Mouse (Mus musculus) limb, embryonic 12.5 days (tissue): ENCODE measurements around the gene Col11a2. TPM values are rescaled to one million over a fixed set of nuclear protein-coding genes. Genes with fewer than 3 reads are reported as not detected.

Source experiments
- ATAC-seq: fragments of 200-750 bp; cut with Nextera tagmentation; 2 replicates; pipeline ENCODE4 v1.8.0; 2017; ENCODE audit warnings: low read depth, moderate TSS enrichment; ENCODE audit not compliant: insufficient number of reproducible peaks, insufficient read depth, low FRiP score, low TSS enrichment
- H3K27ac ChIP-seq: fragments of 300-500 bp; sonication (generic); 2 replicates; pipeline ENCODE4 v1.5.1; 2016; ENCODE audit warnings: mild to moderate bottlenecking, moderate library complexity
- H3K27me3 ChIP-seq: fragments of 300-500 bp; sonication (generic); 2 replicates; pipeline ENCODE4 v1.6.1; 2016; ENCODE audit warnings: mild to moderate bottlenecking, moderate library complexity
- H3K36me3 ChIP-seq: fragments of 300-500 bp; sonication (generic); 2 replicates; pipeline ENCODE4 v1.6.1; 2016; ENCODE audit warnings: mild to moderate bottlenecking, moderate library complexity
- H3K4me1 ChIP-seq: fragments of 300-500 bp; sonication (generic); replicated peaks from 2 replicates; pipeline ENCODE4 v1.6.1; 2016
- H3K4me2 ChIP-seq: fragments of 300-500 bp; sonication (generic); 2 replicates; pipeline ENCODE4 v1.6.1; 2016; ENCODE audit warnings: mild to moderate bottlenecking, moderate library complexity
- H3K4me3 ChIP-seq: fragments of 300-500 bp; sonication (generic); replicated peaks from 2 replicates; pipeline ENCODE4 v1.5.1; 2016; ENCODE audit warnings: mild to moderate bottlenecking
- H3K9ac ChIP-seq: fragments of 300-500 bp; sonication (generic); replicated peaks from 2 replicates; pipeline ENCODE4 v1.6.1; 2016; ENCODE audit warnings: mild to moderate bottlenecking, moderate library complexity
- H3K9me3 ChIP-seq: fragments of 300-500 bp; sonication (generic); 2 replicates; pipeline ENCODE4 v1.6.1; 2016; ENCODE audit warnings: mild to moderate bottlenecking, moderate library complexity
- WGBS: fragments of 180-500 bp; shearing (Covaris S2); methylation state at CpG from one replicate; pipeline ENCODE4 v1.1.7; 2016; 5-methylcytosine and 5-hydroxymethylcytosine counted together
- polyA plus RNA-seq: library from polyadenylated mRNA; unstranded; fragments of >200 nt; fragmentation: Nextera tagmentation; extraction: Ambion mirVana; gene quantifications from 2 replicates; pipeline ENCODE4 v1.2.1, GENCODE M21; 2016

The Col11a2 gene
- polyA plus RNA-seq, 1 experiment from 2014 or later, result 17.5 TPM

DNA sequence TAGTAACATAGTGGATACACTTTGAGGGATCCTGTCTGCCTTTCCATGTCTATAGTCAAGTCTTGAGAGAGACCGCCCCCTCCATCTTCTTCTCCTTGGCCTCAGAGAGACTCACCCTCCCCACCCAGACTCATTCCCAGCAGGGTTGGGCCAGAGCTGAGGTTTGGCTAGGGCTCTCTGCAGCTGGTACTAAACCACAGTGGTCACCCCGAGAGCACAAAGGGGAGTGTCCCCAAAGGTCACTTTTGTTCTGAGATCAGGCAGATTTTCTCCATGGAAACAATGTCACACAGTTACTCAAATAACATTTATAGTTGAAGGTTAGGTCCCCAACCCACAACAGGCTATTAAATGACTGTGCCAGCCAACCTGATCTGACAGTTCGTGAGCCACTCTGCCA is 29.6 kb downstream of the Col11a2 start:
- H3K36me3 ChIP-seq, result peaks cover 3% of the 10 kb centered on the region; the same call in 1 of the 2 replicates
- no peaks in the 10 kb centered on the region for H3K4me1 ChIP-seq
- no peak for ATAC-seq
- no peak overlapping the region for H3K4me3 ChIP-seq
- H3K9me3 ChIP-seq, result no peaks in the 10 kb centered on the region
- no peak overlapping the region for H3K27ac ChIP-seq
- H3K4me2 ChIP-seq, result no peak overlapping the region
- 57% methylated on average over 3 of the region's 3 CpGs for WGBS
- no peak overlapping the region for H3K9ac ChIP-seq
- peaks cover 3% of the 10 kb centered on the region; the same call in 1 of the 2 replicates for H3K27me3 ChIP-seq

DNA sequence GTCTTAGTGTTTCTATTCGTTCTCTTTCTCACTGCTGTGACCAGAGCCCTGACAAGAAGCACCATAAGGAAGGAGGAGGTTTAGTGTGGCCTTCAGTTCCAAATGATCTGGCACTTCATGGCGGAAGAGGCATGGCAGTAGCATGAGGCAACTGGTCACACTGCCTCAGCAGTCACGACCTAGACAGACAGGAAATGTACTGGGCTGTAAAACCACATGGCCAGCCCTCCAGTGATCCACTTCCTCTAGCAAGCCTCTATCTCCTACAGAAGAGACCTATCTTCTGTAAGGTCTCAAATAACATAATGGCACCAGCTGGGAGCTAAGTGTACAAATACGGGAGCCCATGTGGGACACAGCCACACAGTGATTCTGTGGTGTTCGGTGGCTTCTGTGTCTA is 32.9 kb downstream of the Col11a2 start:
- H3K9ac ChIP-seq, result no peak overlapping the region
- H3K4me3 ChIP-seq, result no peak overlapping the region
- peaks cover 23% of the 10 kb centered on the region for H3K27me3 ChIP-seq
- no peak overlapping the region for H3K27ac ChIP-seq
- H3K36me3 ChIP-seq, result no peaks in the 10 kb centered on the region
- H3K4me2 ChIP-seq, result no peak overlapping the region
- no peak for ATAC-seq
- H3K9me3 ChIP-seq, result no peaks in the 10 kb centered on the region
- H3K4me1 ChIP-seq, result no peaks in the 10 kb centered on the region
- WGBS, result 74% methylated on average over 5 of the region's 5 CpGs

- no peak overlapping the region for H3K27ac ChIP-seq
- no peaks in the 10 kb centered on the region for H3K4me1 ChIP-seq
- no peak overlapping the region for H3K9ac ChIP-seq
- no peaks in the 10 kb centered on the region for H3K9me3 ChIP-seq
- no peak for ATAC-seq
- 43% methylated on average over 7 of the region's 7 CpGs for WGBS
- H3K36me3 ChIP-seq, result no peaks in the 10 kb centered on the region
- H3K4me2 ChIP-seq, result no peak overlapping the region
- H3K27me3 ChIP-seq, result peaks cover 24% of the 10 kb centered on the region
- no peak overlapping the region for H3K4me3 ChIP-seq
These were observed 36.0 kb downstream of the Col11a2 start for GRCm38 (mm10) chr17:34075271-34075670.

DNA sequence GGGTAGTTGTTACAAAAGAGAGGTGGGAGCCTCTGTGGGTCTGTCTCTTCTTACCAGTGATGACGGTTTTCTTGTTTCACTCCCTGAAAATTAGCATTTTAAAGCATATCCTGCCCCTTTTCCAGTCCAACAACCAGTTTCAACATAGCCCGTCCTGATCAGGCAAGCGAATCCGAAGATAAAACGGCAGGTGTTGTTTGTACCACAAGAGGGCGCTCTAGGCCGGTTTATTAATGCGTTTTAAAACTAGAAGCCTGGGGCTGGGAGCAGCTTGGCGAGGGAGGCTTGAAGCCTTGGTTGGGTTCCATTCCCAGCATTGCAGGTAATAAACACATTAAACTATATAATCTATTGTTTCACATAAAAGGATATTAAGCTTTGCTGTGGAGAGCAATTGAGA is 38.3 kb downstream of the Col11a2 start:
- Histone ChIP-seq H3K36me3 (no peaks in the 10 kb centered on the region), H3K4me1 (no peaks in the 10 kb centered on the region), H3K4me2 (no peak overlapping the region), H3K9ac (no peak overlapping the region), H3K4me3 (no peak overlapping the region), H3K27ac (no peak overlapping the region), H3K27me3 (peaks cover 29% of the 10 kb centered on the region), H3K9me3 (no peaks in the 10 kb centered on the region)
- WGBS, result 1% methylated on average over 9 of the region's 9 CpGs
- ATAC-seq, result no peak

GRCm38 (mm10) chr17:34078148-34078547 is 38.9 kb downstream of the Col11a2 start:
- no peak for ATAC-seq
- Histone ChIP-seq H3K9ac (no peak overlapping the region), H3K27me3 (peaks cover 29% of the 10 kb centered on the region), H3K9me3 (no peaks in the 10 kb centered on the region), H3K4me3 (no peak overlapping the region), H3K36me3 (no peaks in the 10 kb centered on the region), H3K4me1 (peaks cover 6% of the 10 kb centered on the region), H3K27ac (no peak overlapping the region), H3K4me2 (no peak overlapping the region)
- WGBS, result 62% methylated on average over 4 of the region's 4 CpGs

GRCm38 (mm10) chr17:34079002-34079401 is 39.8 kb downstream of the Col11a2 start:
- 89% methylated on average over 11 of the region's 11 CpGs for WGBS
- H3K27ac ChIP-seq, result no peak overlapping the region
- no peaks in the 10 kb centered on the region for H3K36me3 ChIP-seq
- no peaks in the 10 kb centered on the region for H3K9me3 ChIP-seq
- H3K4me3 ChIP-seq, result no peak overlapping the region
- ATAC-seq, result no peak
- H3K9ac ChIP-seq, result no peak overlapping the region
- peaks cover 29% of the 10 kb centered on the region for H3K27me3 ChIP-seq
- peaks cover 9% of the 10 kb centered on the region for H3K4me1 ChIP-seq
- no peak overlapping the region for H3K4me2 ChIP-seq

- Histone ChIP-seq H3K9me3 (no peaks in the 10 kb centered on the region), H3K36me3 (no peaks in the 10 kb centered on the region), H3K27ac (no peak overlapping the region), H3K4me2 (no peak overlapping the region), H3K9ac (no peak overlapping the region), H3K4me3 (no peak overlapping the region), H3K27me3 (peaks cover 29% of the 10 kb centered on the region), H3K4me1 (peaks cover 9% of the 10 kb centered on the region)
- 27% methylated on average over 5 of the region's 5 CpGs for WGBS
- no peak for ATAC-seq
These were observed 40.4 kb downstream of the Col11a2 start for GRCm38 (mm10) chr17:34079621-34080020.

- Histone ChIP-seq H3K4me1 (peaks cover 9% of the 10 kb centered on the region), H3K27ac (no peak overlapping the region), H3K9me3 (no peaks in the 10 kb centered on the region), H3K9ac (no peak overlapping the region), H3K36me3 (no peaks in the 10 kb centered on the region), H3K27me3 (peaks cover 5% of the 10 kb centered on the region; the same call in 1 of the 2 replicates), H3K4me2 (peak overlapping the region; percentile 13; the same call in 1 of the 2 replicates), H3K4me3 (no peak overlapping the region)
- WGBS, result 11% methylated on average over 8 of the region's 8 CpGs
- ATAC-seq, result no peak
These were observed 43.9 kb downstream of the Col11a2 start for GRCm38 (mm10) chr17:34083104-34083503.

GRCm38 (mm10) chr17:34087386-34087785 is 48.1 kb downstream of the Col11a2 start:
- 42% methylated on average over 2 of the region's 2 CpGs for WGBS
- Histone ChIP-seq H3K9ac (no peak overlapping the region), H3K27me3 (no peaks in the 10 kb centered on the region; the same call in 1 of the 2 replicates), H3K27ac (no peak overlapping the region), H3K9me3 (no peaks in the 10 kb centered on the region), H3K4me2 (no peak overlapping the region), H3K4me1 (peaks cover 10% of the 10 kb centered on the region), H3K36me3 (no peaks in the 10 kb centered on the region), H3K4me3 (no peak overlapping the region)
- no peak for ATAC-seq

DNA sequence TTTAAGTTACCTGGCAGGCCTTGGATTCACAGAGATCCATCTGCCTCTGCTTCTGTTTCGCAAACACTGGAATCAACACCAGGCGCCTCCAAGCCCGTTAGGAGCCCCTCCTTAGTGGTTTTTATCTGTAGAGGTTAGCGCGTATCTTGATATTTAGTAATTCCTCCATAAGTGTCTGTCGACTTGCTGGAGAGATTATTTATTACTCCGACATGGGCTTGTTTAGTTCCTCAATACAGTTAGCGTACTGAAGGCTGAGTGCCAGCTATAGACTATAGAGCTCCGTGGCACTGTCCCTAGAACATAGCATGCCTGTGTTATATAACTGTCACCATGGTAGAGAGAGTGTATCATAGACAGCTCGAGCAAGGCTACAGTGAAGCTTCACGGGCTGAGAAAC is 48.9 kb downstream of the Col11a2 start:
- 87% methylated on average over 11 of the region's 11 CpGs for WGBS
- no peak overlapping the region for H3K4me3 ChIP-seq
- no peaks in the 10 kb centered on the region for H3K9me3 ChIP-seq
- peaks cover 9% of the 10 kb centered on the region for H3K4me1 ChIP-seq
- H3K27me3 ChIP-seq, result no peaks in the 10 kb centered on the region
- H3K9ac ChIP-seq, result no peak overlapping the region
- no peak overlapping the region for H3K27ac ChIP-seq
- no peak for ATAC-seq
- no peak overlapping the region for H3K4me2 ChIP-seq
- no peaks in the 10 kb centered on the region for H3K36me3 ChIP-seq

DNA sequence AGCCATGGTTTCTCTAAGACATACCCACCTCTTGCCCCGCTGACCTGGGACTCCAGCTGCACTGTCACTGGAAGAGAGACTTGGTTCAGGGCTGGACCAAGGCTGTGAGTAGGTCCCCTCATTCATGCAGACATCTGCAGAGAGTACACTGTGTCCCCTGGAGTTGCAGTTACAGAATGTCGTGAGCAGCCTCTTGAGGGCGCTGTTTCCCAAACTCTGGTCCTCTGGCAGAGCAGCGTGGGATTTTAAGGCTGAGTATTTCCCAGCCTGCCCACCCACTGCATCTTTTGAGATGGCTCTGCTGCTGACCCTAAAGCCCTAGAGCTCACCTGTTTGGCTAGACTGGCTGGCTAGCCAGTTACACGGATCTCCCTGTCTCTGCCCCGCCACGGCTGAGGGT is 51.7 kb downstream of the Col11a2 start:
- H3K9me3 ChIP-seq, result no peaks in the 10 kb centered on the region
- H3K9ac ChIP-seq, result no peak overlapping the region
- no peaks in the 10 kb centered on the region for H3K36me3 ChIP-seq
- no peak for ATAC-seq
- no peak overlapping the region for H3K4me3 ChIP-seq
- H3K27me3 ChIP-seq, result no peaks in the 10 kb centered on the region
- 54% methylated on average over 7 of the region's 7 CpGs for WGBS
- H3K4me2 ChIP-seq, result no peak overlapping the region
- H3K27ac ChIP-seq, result no peak overlapping the region
- peaks cover 12% of the 10 kb centered on the region for H3K4me1 ChIP-seq

GRCm38 (mm10) chr17:34092197-34092875 is 53.1 kb downstream of the Col11a2 start, which contains the start of gene H2-Oa:
TSS of gene H2-Oa (plus strand) at chr17:34092340.
- 36% methylated on average over 11 of the region's 11 CpGs for WGBS

More at GRCm38 (mm10) chr17:34092197-34092875, 53.1 kb downstream of the Col11a2 start, which contains the start of gene H2-Oa:
- Histone ChIP-seq H3K27me3 (no peaks in the 10 kb centered on the region; the same call in 1 of the 2 replicates), H3K27ac (no peak within 1 kb of the TSS), H3K36me3 (no peaks in the 10 kb centered on the region), H3K4me2 (no peak within 1 kb of the TSS), H3K9me3 (no peaks in the 10 kb centered on the region), H3K9ac (no peak within 1 kb of the TSS), H3K4me1 (peaks cover 12% of the 10 kb centered on the region), H3K4me3 (no peak within 1 kb of the TSS)
- no peak for ATAC-seq
